Mouse (Mus musculus) lung, postnatal 10 days (tissue): ENCODE results near the gene Akap13.
"Not testable (repeated sequence)": the region's sequence is repeated elsewhere in the genome, so short reads cannot be mapped to it uniquely, and the experiment has no call there.

Experiments
- DNase-seq: peaks from one replicate; pipeline ENCODE4 v3.0.0; 2021

Akap13 gene

DNA sequence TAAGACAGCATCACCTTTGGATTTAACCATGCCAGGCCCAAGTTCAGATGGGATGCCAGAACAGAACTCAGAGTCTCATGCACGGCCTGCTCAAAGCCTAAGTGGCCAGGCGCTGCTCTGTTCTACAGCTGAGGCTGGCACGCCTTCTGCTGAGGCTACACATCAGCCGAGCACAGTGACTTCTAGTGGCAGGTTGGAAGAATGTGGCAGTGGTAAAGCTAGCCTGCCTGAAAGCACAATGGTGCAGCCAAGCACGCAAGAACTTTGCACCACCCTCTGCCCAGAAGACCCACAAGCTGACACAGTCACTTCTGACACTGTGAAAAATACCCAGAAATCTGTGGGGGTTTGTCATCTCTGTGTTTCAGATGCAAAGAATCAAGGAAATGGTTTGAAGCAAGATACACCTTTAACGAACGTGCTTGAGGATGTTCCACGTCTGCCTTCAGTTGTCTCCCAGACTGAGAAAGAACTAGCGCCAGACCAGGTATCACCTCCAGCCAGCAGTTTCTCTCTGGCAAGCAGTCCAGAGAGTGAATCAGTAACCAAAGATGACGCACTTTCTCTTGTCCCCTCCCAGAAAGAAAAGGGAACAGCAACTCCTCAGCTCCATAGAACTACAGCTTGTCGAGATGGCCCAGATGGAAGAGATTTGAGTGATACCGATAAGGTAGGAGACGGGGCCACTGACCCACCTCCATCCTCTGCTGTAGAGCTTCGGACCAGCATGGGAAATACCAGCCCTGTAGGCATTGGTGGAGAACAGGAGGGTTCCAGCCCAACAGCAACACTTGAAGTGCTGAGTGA is 154.3 kb downstream of the Akap13 start:
- peak; percentile 50 for DNase-seq

GRCm38 (mm10) chr7:75610391-75610790 is 155.1 kb downstream of the Akap13 start:
- no peak for DNase-seq

DNA sequence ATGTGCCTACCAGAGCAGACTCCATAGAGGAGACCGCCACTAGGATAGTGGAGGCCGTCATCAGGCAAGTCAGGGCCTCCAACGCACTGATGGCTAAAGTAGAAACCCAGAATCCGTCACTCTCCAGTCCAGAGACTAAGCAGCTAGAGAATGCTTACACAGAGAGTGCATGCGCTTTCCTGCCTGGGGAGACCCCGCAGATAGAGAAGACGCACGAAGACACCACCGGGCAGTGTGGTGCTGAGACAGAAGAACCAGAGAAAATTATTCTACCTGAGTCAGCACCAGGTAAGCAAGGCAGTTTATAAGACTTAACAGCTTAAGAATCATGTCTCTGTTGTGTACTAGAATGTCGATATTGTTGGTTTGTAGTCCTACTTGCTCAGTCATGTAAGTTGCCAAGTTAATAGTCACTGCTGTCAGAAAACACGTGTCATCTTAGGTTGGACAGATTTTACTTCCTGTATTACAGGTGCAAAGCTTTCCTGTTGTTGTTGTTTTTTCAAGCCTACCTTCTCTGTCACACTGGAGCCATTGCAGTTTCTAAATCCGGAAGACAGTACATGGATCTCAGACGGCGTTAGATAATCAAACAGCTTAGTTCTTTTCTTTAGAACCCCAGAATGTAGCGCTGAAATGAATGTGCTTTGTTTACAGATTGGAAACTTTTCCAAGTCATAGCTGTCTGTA is 156.1 kb downstream of the Akap13 start:
- DNase-seq, result no peak

- DNase-seq, result peak; percentile 71
Observed at GRCm38 (mm10) chr7:75612000-75612682, 156.8 kb downstream of the Akap13 start.

DNA sequence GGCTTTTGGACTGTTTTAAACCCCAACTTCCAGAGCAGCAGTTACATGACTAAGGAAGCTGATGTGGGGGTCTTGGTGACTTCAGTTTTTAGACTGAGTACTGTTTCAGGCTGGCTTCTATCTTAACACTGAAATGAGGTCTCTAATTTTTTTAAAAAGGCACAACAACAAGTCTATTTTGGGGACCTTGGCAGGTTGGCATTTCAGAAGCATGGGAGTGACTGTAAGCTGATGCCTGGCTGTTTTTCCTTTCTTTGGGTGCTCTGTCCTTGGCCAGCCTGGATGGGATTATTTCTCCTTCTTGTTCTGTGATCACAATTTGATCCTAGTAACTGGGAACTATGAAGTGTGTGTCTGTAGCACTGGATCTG is 157.3 kb downstream of the Akap13 start:
- DNase-seq, result no peak

GRCm38 (mm10) chr7:75613240-75613639 is 157.9 kb downstream of the Akap13 start:
- no peak for DNase-seq

DNA sequence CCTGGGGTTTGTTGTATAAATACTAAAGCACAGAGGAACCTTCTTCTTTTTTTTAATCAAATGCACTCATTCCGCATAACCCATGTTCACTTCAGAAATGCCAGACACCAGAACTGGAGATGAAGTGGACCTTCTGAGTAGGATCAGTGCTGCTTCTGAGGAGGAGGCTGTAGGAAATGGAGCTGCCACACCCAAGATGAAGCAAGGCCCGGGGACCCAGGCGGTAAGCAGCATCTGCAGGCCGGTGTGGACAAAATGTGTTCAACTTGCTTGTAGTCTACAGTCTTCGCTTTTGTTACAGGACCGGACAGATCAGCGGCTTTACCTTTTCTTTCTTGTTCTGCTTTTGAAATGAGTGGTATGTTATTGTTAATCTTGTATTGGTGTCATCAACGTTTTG is 159.5 kb downstream of the Akap13 start:
- DNase-seq, result no peak

- not testable (repeated sequence) for DNase-seq
Observed at GRCm38 (mm10) chr7:75617246-75617645, 161.9 kb downstream of the Akap13 start.

DNA sequence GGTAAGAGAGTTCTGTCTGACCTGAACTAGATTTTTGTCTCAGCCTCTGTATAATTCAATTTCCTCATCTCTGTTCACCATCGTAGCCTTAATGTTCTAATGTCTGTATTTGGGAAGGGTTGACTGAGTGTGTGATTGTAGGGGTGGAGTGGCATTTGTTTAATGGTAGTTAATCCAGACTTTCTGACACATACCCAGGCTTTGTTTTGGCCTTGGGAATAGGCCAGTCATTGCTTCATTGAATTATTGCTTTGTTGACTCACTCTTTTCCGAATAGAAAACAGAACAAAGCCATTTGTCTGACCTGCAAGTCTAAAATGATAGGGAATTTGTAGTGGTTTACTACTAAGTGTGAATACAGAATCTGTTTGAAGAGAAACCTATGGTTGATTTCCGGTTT is 163.4 kb downstream of the Akap13 start:
- DNase-seq, result no peak

DNA sequence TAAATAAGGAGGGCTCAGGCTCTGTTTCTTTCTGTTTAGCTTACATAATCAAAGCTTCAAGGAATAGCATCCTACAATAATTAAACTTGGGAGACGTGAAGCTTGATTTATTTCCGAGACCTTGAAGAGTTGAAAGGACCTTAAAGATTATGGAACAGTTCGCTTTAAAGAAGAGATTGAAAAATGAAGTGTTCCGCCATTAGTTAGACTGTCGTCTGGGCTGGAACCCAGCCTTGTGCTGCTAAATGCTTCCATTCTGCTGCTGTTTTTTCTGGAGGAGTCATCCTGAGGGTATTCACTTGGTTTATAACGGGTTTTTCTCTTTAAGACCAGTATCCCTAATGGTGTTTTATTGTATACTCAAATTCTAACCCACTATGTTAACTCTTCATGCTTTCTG is 164.5 kb downstream of the Akap13 start:
- no peak for DNase-seq

DNA sequence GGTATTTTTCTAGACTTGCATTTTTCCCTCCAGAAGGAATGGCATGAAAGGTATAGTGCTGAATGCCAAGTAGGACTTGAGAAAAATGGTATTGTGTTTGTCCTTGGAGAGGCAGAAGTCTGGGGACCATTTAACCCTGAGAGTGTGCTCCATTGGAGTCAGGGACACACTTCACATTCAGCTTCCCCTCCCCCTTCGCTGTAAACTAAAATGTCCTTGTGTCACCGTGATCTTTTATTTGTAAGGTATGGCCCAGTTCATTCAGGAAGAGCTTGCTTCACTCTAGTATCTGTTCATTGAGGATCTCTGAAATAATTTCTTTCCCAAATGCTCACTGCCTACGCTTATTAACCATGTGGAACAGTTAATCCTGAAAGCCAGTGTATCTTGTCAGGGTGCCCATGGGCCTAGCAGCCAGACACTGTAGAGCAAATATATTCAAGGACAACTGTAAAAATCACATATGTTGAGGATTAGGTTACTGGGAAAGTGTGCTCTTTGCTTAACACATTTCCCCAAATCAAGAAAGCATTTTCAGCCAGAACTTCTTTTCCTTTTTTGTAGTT is 165.1 kb downstream of the Akap13 start:
- no peak for DNase-seq

DNA sequence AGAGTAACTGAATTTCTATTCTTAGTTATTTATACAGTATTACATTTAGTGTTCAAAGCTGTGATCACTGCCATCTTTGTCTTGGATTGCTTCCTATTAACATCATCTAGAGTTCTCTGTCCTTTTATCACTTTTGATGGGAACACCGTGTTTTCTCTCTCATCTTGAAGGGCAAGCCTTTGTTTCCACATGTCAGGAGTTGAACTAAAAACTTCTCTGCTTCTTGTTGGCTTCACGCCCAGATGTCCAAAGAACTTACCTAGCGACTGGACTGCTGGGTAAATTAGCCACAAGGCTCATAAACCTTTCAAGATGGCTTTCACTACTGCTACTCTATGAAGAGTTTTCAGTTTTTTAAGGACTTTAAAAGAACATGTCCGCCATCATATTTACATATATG is 165.6 kb downstream of the Akap13 start:
- DNase-seq, result no peak

GRCm38 (mm10) chr7:75627831-75628230 is 172.5 kb downstream of the Akap13 start:
- no peak for DNase-seq

DNA sequence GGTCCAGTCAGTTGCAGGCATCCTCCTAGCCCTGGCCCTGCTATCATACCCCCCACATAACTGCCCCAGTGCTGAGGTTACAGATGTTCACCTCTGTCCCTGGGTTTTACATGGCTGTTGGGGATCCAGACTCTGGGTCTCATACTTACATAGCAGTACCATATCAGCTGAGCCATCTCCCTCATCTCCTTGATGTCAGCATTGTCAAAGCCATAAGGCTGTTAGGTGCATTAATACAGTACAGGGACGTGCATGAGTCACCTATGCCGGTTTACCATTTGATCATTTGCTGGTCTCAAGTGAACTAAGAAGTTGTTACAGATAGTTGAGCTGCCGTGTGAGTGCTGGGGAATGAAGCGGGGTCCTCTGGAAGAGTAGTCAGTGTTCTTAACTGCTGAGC is 174.3 kb downstream of the Akap13 start:
- DNase-seq, result no peak

DNA sequence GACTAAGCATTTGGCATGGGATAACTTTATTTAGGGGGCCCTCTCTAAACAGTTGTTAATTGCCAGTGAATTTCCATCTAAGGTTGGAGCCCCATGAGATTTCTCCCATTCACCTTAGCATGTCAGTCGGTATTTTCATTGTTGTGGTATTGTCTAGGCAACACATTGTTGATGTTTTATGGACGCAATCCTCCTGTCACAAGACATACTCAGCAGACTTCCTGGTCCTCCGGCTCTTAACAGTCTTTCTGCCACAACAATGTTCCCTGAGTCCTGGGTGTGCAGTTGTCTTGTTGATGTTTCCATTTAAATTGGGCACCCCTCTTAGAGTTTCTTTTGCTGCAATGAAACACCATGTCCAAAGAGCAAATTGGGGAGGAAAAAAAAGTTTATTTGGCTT is 177.6 kb downstream of the Akap13 start:
- DNase-seq, result no peak

DNA sequence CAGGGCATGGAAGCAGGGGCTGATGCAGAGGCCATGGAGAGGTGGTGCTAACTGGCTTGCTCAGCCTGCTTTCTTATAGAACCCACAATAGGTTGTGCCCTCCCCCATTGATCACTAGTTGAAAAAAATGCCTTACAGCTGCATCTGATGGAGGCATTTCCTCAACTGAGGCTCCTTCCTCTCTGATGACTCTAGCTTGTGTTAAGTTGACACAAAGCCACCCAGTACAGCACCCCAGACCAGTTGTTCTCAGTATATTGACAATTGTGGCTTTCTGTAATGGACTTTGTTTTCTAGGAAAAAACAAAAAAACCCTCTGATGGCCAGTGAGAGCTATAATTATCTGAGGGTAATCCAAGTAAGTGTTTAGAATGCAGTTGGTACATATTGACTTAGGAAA is 178.1 kb downstream of the Akap13 start:
- no peak for DNase-seq

DNA sequence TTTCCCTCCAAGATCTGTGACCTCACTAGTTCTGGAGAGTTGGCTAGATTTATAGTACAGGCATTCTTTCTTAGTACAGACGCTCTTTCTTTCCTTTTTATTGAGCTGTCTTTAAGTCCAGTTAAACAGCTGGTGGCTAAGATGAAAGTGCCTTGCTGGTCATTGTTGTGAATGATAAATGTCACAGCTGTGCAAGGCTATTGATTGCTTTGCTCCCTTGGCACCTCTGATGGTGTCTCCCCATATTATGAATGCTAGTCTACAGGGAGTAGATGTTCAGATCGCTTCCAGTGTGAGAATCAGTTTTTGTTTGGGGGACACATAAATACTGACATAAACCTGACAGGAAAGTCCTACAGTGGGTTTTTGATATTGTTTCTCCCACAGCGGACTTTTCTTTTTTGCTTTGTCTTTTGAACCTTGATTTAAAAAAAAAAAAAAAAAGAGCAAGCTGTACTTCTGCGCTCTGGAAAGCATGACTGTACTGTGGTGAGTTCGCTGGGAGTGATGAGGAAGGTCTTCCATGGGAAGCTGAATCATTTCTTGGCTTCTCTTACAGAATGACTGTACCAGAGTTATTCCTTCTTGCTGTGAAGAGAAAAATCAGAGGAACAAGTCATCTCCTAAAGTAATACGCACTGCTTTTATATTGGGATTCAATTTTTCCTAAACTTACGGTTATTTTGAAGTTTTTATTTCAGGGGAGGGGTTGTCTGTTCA is 178.6 kb downstream of the Akap13 start:
- DNase-seq, result no peak

GRCm38 (mm10) chr7:75638769-75639168 is 183.4 kb downstream of the Akap13 start:
- DNase-seq, result no peak

DNA sequence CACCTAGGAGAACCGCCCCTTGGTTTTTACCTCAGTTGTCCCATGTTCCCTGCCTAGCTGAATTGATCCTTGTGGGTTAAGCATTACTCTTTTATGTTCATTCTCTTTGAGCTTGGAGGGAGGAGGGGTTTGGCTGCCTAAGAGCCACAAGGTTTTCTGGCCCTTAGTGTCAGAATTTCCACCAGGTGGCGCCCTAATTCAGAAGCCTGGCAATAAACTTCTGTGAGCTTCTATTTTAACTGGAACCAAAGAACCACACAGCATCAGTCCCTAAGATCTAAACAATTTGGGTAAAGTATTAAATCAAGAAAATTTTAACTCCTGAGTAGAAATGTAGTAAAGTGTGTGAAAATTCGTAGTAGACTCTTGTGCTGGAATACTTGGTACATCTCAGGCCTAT is 184.2 kb downstream of the Akap13 start:
- DNase-seq, result peak; percentile 88

DNA sequence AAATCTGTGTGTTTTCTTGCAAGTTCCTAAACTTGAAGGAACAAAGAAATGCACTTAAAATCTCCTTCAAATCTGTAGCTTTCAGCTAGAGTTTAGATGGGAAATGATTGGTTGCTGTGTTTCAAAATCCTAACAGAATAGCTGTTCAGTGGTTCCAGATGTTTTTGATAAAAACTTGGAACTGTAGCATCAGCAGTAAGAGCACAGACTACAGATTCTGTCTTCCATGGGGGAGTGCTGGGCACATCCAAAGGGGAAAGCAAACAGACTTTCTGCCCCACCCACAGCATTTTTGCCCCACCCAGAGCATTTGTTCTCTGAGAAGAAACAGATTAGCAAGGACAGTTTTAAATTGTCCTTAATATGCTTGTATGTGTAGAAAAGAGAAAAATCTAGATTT is 184.7 kb downstream of the Akap13 start:
- peak; percentile 34 for DNase-seq

GRCm38 (mm10) chr7:75640671-75641070 is 185.3 kb downstream of the Akap13 start:
- no peak for DNase-seq

GRCm38 (mm10) chr7:75641415-75642177 is 186.3 kb downstream of the Akap13 start:
- no peak for DNase-seq
